11 mouse cellular contexts compared by ENCODE assay signal in the genomic region with DNA sequence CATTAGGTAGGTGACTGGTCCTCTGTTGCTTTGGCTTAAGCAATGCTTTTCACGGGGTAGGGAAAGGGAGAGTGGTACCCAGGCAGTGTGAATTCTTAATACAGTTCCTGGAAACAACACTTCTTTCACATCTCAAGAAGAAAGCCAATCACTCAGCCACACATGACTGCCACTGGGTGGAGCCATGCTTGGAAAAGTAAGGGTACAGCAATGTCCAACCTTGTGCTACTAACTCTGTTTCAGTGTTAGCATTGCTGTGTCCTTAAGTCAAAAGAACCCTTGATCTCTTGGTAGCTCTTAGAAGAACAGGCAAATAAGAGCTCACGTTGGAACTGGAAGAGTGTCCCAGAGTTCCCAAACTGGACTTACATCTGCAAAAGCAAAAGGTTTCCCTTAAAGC.
DNase-seq lines count a peak whose midpoint lies in the region; ATAC-seq and TF ChIP-seq lines count a peak whose summit lies in the region.
"Had no signal": no experiment of that assay in that cellular context is flagged by ENCODE, and none has a peak within 500 bp of the region (broad histone marks: within the 10 kb centered on the region; RNA-seq: fewer than 3 reads in every experiment).

No protein-coding gene starts in this region.

- H3K4me2 ChIP-seq in kidney, postnatal 0 days (ENCODE audit: low read length), result no peak overlapping the region
- H3K4me2 ChIP-seq: liver, embryonic 15.5 days; midbrain, embryonic 15.5 days had no signal

- no peak overlapping the region for H3K9ac ChIP-seq in kidney, postnatal 0 days (ENCODE audit: low read depth, low read length)
- H3K9ac ChIP-seq: liver, embryonic 15.5 days; midbrain, embryonic 15.5 days had no signal

- H3K9me3 ChIP-seq in kidney, postnatal 0 days (replicated peaks; ENCODE audit: low read length), result no peaks in the 10 kb centered on the region
- H3K9me3 ChIP-seq: liver, embryonic 15.5 days; midbrain, embryonic 15.5 days had no signal

- no peaks in the 10 kb centered on the region for H3K36me3 ChIP-seq in kidney, postnatal 0 days (ENCODE audit: insufficient read depth, low read length)
- H3K36me3 ChIP-seq: liver, embryonic 15.5 days; midbrain, embryonic 15.5 days had no signal

- no peak overlapping the region for H3K27ac ChIP-seq in cerebellum, adult 2 months (ENCODE audit: insufficient read depth, low read length)
- no peak overlapping the region for H3K27ac ChIP-seq in kidney, postnatal 0 days
- H3K27ac ChIP-seq: liver, embryonic 15.5 days; midbrain, embryonic 15.5 days had no signal

- no peak for TF ChIP-seq POLR2A in cerebellum, adult 2 months (IDR thresholded peaks at IDR 0.05; ENCODE audit: borderline replicate concordance, insufficient read depth, low read length)

- WGBS in cerebellum, adult 2 months, result 90% methylated on average over 2 of the region's 2 CpGs
- WGBS in kidney, postnatal 0 days, result 77% methylated on average over 2 of the region's 2 CpGs

- no peaks in the 10 kb centered on the region for H3K4me1 ChIP-seq in cerebellum, adult 2 months (ENCODE audit: control insufficient read depth, insufficient read depth, low read length)
- H3K4me1 ChIP-seq in kidney, postnatal 0 days (replicated peaks; ENCODE audit: insufficient read depth, low read length), result no peaks in the 10 kb centered on the region
- H3K4me1 ChIP-seq: liver, embryonic 15.5 days; midbrain, embryonic 15.5 days had no signal

- H3K4me3 ChIP-seq in cerebellum, adult 2 months (replicated peaks; ENCODE audit: insufficient read depth, low read depth, low read length), result no peak overlapping the region
- H3K4me3 ChIP-seq in kidney, postnatal 0 days (replicated peaks; ENCODE audit: low read depth, low read length), result no peak overlapping the region
- H3K4me3 ChIP-seq: liver, embryonic 15.5 days; midbrain, embryonic 15.5 days had no signal

- no peaks in the 10 kb centered on the region for H3K27me3 ChIP-seq in cerebellum, adult 2 months (ENCODE audit: control insufficient read depth, insufficient read depth, low read length)
- H3K27me3 ChIP-seq in kidney, postnatal 0 days (ENCODE audit: insufficient read depth, low read length), result no peaks in the 10 kb centered on the region
- H3K27me3 ChIP-seq: liver, embryonic 15.5 days; midbrain, embryonic 15.5 days had no signal

- DNase-seq in cerebellum, adult 2 months, result peak; percentile 11 to 20
- no peak for DNase-seq in cerebellum, postnatal 4 days (ENCODE audit: low spot score in 2 of 2)
- no peak for DNase-seq in kidney, postnatal 0 days (ENCODE audit: low spot score)
- no peak for DNase-seq in kidney, adult 18-20 months
- peak; percentile 10 for DNase-seq in ES-CJ7 (ENCODE audit: low read depth, low spot score)
- DNase-seq in lung, adult 18-20 months, result peak; percentile 19 to 45
- DNase-seq in urinary bladder, postnatal 25 days (ENCODE audit: low spot score), result no peak
- no peak for DNase-seq in gastrocnemius, postnatal 36 days
- DNase-seq: thymus, postnatal 25 days had no signal

- 0 out of 2 replicates have a peak, but pooled peaks have one; percentile 13 for TF ChIP-seq CTCF in cerebellum, adult 2 months (IDR thresholded peaks at IDR 0.05; ENCODE audit: borderline replicate concordance, insufficient read depth, low read depth, low read length)
- TF ChIP-seq CTCF in kidney, postnatal 0 days (IDR thresholded peaks at IDR 0.05; ENCODE audit: low read depth), result peak; percentile 36; the same call in 1 of the 2 replicates

- no peak for ATAC-seq in kidney, postnatal 0 days (replicated peaks; ENCODE audit: low FRiP score, low read depth)
- ATAC-seq: midbrain, embryonic 15.5 days had no signal

- intact Hi-C loops in gastrocnemius, postnatal 36 days (cut with DNase I), result loop anchor here (5.0 kb wide), 1 partner anchor 393 kb away; no protein-coding TSS in a partner anchor

Comparison
In these comparisons a context has a peak if more than half of its experiments do, and no peak if none do; other contexts are left out.
1. DNase-seq: peak in cerebellum, adult 2 months (2 of 2), ES-CJ7 (single experiment) and lung, adult 18-20 months (2 of 2); none in cerebellum, postnatal 4 days (0 of 2), kidney, postnatal 0 days (single experiment), kidney, adult 18-20 months (single experiment), urinary bladder, postnatal 25 days (single experiment) and gastrocnemius, postnatal 36 days (0 of 2).